Mouse (Mus musculus): ENCODE measurements around the gene Crnn. TPM values are rescaled to one million over a fixed set of nuclear protein-coding genes. Genes with fewer than 3 reads are reported as not detected.

The Crnn gene
- polyA plus RNA-seq (2012; ENCODE audit: insufficient read depth, insufficient read length, low replicate concordance, missing spikeins), result not detected in 2 replicates

GRCm38 (mm10) chr3:93144510-93145051 is at the start of gene Crnn:
TSS of gene Crnn (plus strand) at chr3:93144787.
- no peak within 1 kb of the TSS for H3K4me3 ChIP-seq (ENCODE audit: insufficient read depth, low read depth, low read length)
- TF ChIP-seq POLR2A (IDR thresholded peaks at IDR 0.05; ENCODE audit: insufficient read depth, low read depth, low read length) (no peak), CTCF (IDR thresholded peaks at IDR 0.05; ENCODE audit: insufficient read depth, low read depth, low read length) (no peak)
- no peak within 1 kb of the TSS for H3K27ac ChIP-seq (ENCODE audit: insufficient read depth, low read depth, low read length)
- no peaks in the 10 kb centered on the region for H3K4me1 ChIP-seq (ENCODE audit: control insufficient read depth, insufficient read depth, low read length)
- 25% methylated on average over 1 of the region's 1 CpGs for WGBS

- H3K4me3 ChIP-seq (ENCODE audit: insufficient read depth, low read depth, low read length), result no peak overlapping the region
- no peak overlapping the region for H3K27ac ChIP-seq (ENCODE audit: insufficient read depth, low read depth, low read length)
- TF ChIP-seq CTCF (IDR thresholded peaks at IDR 0.05; ENCODE audit: insufficient read depth, low read depth, low read length) (no peak), POLR2A (IDR thresholded peaks at IDR 0.05; ENCODE audit: insufficient read depth, low read depth, low read length) (no peak)
- H3K4me1 ChIP-seq (ENCODE audit: control insufficient read depth, insufficient read depth, low read length), result no peaks in the 10 kb centered on the region
- 70% methylated on average over 2 of the region's 2 CpGs for WGBS
These were observed 48.1 kb upstream of the Crnn start for GRCm38 (mm10) chr3:93096447-93096846.

GRCm38 (mm10) chr3:93111668-93112067 is 32.9 kb upstream of the Crnn start:
- H3K27ac ChIP-seq (ENCODE audit: insufficient read depth, low read depth, low read length), result no peak overlapping the region
- WGBS, result 39% methylated on average over 5 of the region's 5 CpGs
- no peak for TF ChIP-seq CTCF (IDR thresholded peaks at IDR 0.05; ENCODE audit: insufficient read depth, low read depth, low read length)
- no peak for TF ChIP-seq POLR2A (IDR thresholded peaks at IDR 0.05; ENCODE audit: insufficient read depth, low read depth, low read length)

GRCm38 (mm10) chr3:93114481-93114880 is 30.1 kb upstream of the Crnn start:
- Histone ChIP-seq H3K4me1 (ENCODE audit: control insufficient read depth, insufficient read depth, low read length) (no peaks in the 10 kb centered on the region), H3K27ac (ENCODE audit: insufficient read depth, low read depth, low read length) (no peak overlapping the region), H3K4me3 (ENCODE audit: insufficient read depth, low read depth, low read length) (no peak overlapping the region)
- TF ChIP-seq POLR2A (IDR thresholded peaks at IDR 0.05; ENCODE audit: insufficient read depth, low read depth, low read length) (no peak), CTCF (IDR thresholded peaks at IDR 0.05; ENCODE audit: insufficient read depth, low read depth, low read length) (no peak)
- 5% methylated on average over 2 of the region's 2 CpGs for WGBS

More at GRCm38 (mm10) chr3:93111668-93112067, 32.9 kb upstream of the Crnn start:
- Histone ChIP-seq H3K4me3 (ENCODE audit: insufficient read depth, low read depth, low read length) (no peak overlapping the region), H3K4me1 (ENCODE audit: control insufficient read depth, insufficient read depth, low read length) (no peaks in the 10 kb centered on the region)

GRCm38 (mm10) chr3:93119101-93119500 is 25.5 kb upstream of the Crnn start:
- Histone ChIP-seq H3K27ac (ENCODE audit: insufficient read depth, low read depth, low read length) (no peak overlapping the region), H3K4me1 (ENCODE audit: control insufficient read depth, insufficient read depth, low read length) (no peaks in the 10 kb centered on the region), H3K4me3 (ENCODE audit: insufficient read depth, low read depth, low read length) (no peak overlapping the region)
- TF ChIP-seq POLR2A (IDR thresholded peaks at IDR 0.05; ENCODE audit: insufficient read depth, low read depth, low read length), result no peak
- TF ChIP-seq CTCF (IDR thresholded peaks at IDR 0.05; ENCODE audit: insufficient read depth, low read depth, low read length), result no peak
- 48% methylated on average over 4 of the region's 4 CpGs for whole genome bisulfite sequencing

- 65% methylated on average over 4 of the region's 4 CpGs for WGBS
- Histone ChIP-seq H3K4me3 (ENCODE audit: insufficient read depth, low read depth, low read length) (no peak overlapping the region), H3K4me1 (ENCODE audit: control insufficient read depth, insufficient read depth, low read length) (no peaks in the 10 kb centered on the region), H3K27ac (ENCODE audit: insufficient read depth, low read depth, low read length) (no peak overlapping the region)
- TF ChIP-seq CTCF (IDR thresholded peaks at IDR 0.05; ENCODE audit: insufficient read depth, low read depth, low read length) (no peak), POLR2A (IDR thresholded peaks at IDR 0.05; ENCODE audit: insufficient read depth, low read depth, low read length) (no peak)
These were observed 16.5 kb upstream of the Crnn start for GRCm38 (mm10) chr3:93128052-93128451.

GRCm38 (mm10) chr3:93129076-93129475 is 15.5 kb upstream of the Crnn start:
- WGBS, result 46% methylated on average over 5 of the region's 5 CpGs
- no peak for TF ChIP-seq POLR2A (IDR thresholded peaks at IDR 0.05; ENCODE audit: insufficient read depth, low read depth, low read length)
- TF ChIP-seq CTCF (IDR thresholded peaks at IDR 0.05; ENCODE audit: insufficient read depth, low read depth, low read length), result no peak
- Histone ChIP-seq H3K4me3 (ENCODE audit: insufficient read depth, low read depth, low read length) (no peak overlapping the region), H3K27ac (ENCODE audit: insufficient read depth, low read depth, low read length) (no peak overlapping the region), H3K4me1 (ENCODE audit: control insufficient read depth, insufficient read depth, low read length) (no peaks in the 10 kb centered on the region)

GRCm38 (mm10) chr3:93130460-93130859 is 14.1 kb upstream of the Crnn start:
- peak; percentile 80 for TF ChIP-seq CTCF (IDR thresholded peaks at IDR 0.05; ENCODE audit: insufficient read depth, low read depth, low read length)
- no peak for TF ChIP-seq POLR2A (IDR thresholded peaks at IDR 0.05; ENCODE audit: insufficient read depth, low read depth, low read length)
- 11% methylated on average over 3 of the region's 3 CpGs for WGBS
- H3K4me1 ChIP-seq (ENCODE audit: control insufficient read depth, insufficient read depth, low read length), result no peaks in the 10 kb centered on the region

GRCm38 (mm10) chr3:93162502-93162901 is 17.9 kb downstream of the Crnn start:
- no peak for TF ChIP-seq CTCF (IDR thresholded peaks at IDR 0.05; ENCODE audit: insufficient read depth, low read depth, low read length)
- no peak for TF ChIP-seq POLR2A (IDR thresholded peaks at IDR 0.05; ENCODE audit: insufficient read depth, low read depth, low read length)

More at GRCm38 (mm10) chr3:93130460-93130859, 14.1 kb upstream of the Crnn start:
- no peak overlapping the region for H3K27ac ChIP-seq (ENCODE audit: insufficient read depth, low read depth, low read length)
- H3K4me3 ChIP-seq (ENCODE audit: insufficient read depth, low read depth, low read length), result no peak overlapping the region

More at GRCm38 (mm10) chr3:93162502-93162901, 17.9 kb downstream of the Crnn start:
- H3K4me3 ChIP-seq (ENCODE audit: insufficient read depth, low read depth, low read length), result no peak overlapping the region
- H3K4me1 ChIP-seq (ENCODE audit: control insufficient read depth, insufficient read depth, low read length), result no peaks in the 10 kb centered on the region
- WGBS, result 83% methylated on average over 6 of the region's 6 CpGs
- H3K27ac ChIP-seq (ENCODE audit: insufficient read depth, low read depth, low read length), result no peak overlapping the region

Measured in olfactory bulb, adult 2 months (tissue).